Mouse (Mus musculus) stomach, embryonic 16.5 days (tissue): ENCODE results near the gene Ptger1. TPM values are rescaled to one million over a fixed set of nuclear protein-coding genes. Genes with fewer than 3 reads are reported as not detected.
A peak's percentile ranks its signal among the peaks of the same experiment; 100 is the strongest.

Source experiments
- ATAC-seq: fragments of 200-750 bp; cut with Nextera tagmentation; 2 replicates; pipeline ENCODE4 v1.8.0; 2017; ENCODE audit warnings: moderate number of reproducible peaks, moderate TSS enrichment; ENCODE audit not compliant: insufficient read depth, low FRiP score
- H3K27ac ChIP-seq: fragments of 300-500 bp; sonication (generic); 2 replicates; pipeline ENCODE4 v1.5.1; 2014; ENCODE audit warnings: low read length
- H3K27me3 ChIP-seq: fragments of 300-500 bp; sonication (generic); 2 replicates; pipeline ENCODE4 v1.6.1; 2014; ENCODE audit warnings: low read length, control low read depth, mixed read lengths; ENCODE audit not compliant: control insufficient read depth, insufficient read depth
- H3K36me3 ChIP-seq: fragments of 300-500 bp; sonication (generic); 2 replicates; pipeline ENCODE4 v1.6.1; 2014; ENCODE audit warnings: low read length; ENCODE audit not compliant: control insufficient read depth, insufficient read depth
- H3K4me1 ChIP-seq: fragments of 300-500 bp; sonication (generic); 2 replicates; pipeline ENCODE4 v1.6.1; 2014; ENCODE audit warnings: low read length, control low read depth, mixed read lengths; ENCODE audit not compliant: control insufficient read depth, insufficient read depth
- H3K4me2 ChIP-seq: fragments of 300-500 bp; sonication (generic); 2 replicates; pipeline ENCODE4 v1.6.1; 2014; ENCODE audit warnings: low read depth, low read length, mixed read lengths
- H3K4me3 ChIP-seq: fragments of 300-500 bp; sonication (generic); replicated peaks from 2 replicates; pipeline ENCODE4 v1.5.1; 2014; ENCODE audit warnings: mild to moderate bottlenecking, low read length
- H3K9ac ChIP-seq: fragments of 300-500 bp; sonication (generic); 2 replicates; pipeline ENCODE4 v1.6.1; 2014; ENCODE audit warnings: low read length
- H3K9me3 ChIP-seq: fragments of 300-500 bp; sonication (generic); replicated peaks from 2 replicates; pipeline ENCODE4 v1.6.1; 2016; ENCODE audit warnings: low read length, control low read depth; ENCODE audit not compliant: control insufficient read depth
- WGBS: fragments of 180-500 bp; shearing (Covaris S2); extraction: QIAGEN DNeasy Blood & Tissue Kit; methylation state at CpG from one replicate; pipeline ENCODE4 v1.1.7; 2014; 5-methylcytosine and 5-hydroxymethylcytosine counted together
- polyA plus RNA-seq: library from polyadenylated mRNA; unstranded; fragments of >200 nt; fragmentation: Nextera tagmentation; extraction: Ambion mirVana; gene quantifications from 2 replicates; pipeline ENCODE4 v1.2.1, GENCODE M21; 2015

The Ptger1 gene
- 5.7 and 6.3 TPM in 2 replicates for polyA plus RNA-seq

DNA sequence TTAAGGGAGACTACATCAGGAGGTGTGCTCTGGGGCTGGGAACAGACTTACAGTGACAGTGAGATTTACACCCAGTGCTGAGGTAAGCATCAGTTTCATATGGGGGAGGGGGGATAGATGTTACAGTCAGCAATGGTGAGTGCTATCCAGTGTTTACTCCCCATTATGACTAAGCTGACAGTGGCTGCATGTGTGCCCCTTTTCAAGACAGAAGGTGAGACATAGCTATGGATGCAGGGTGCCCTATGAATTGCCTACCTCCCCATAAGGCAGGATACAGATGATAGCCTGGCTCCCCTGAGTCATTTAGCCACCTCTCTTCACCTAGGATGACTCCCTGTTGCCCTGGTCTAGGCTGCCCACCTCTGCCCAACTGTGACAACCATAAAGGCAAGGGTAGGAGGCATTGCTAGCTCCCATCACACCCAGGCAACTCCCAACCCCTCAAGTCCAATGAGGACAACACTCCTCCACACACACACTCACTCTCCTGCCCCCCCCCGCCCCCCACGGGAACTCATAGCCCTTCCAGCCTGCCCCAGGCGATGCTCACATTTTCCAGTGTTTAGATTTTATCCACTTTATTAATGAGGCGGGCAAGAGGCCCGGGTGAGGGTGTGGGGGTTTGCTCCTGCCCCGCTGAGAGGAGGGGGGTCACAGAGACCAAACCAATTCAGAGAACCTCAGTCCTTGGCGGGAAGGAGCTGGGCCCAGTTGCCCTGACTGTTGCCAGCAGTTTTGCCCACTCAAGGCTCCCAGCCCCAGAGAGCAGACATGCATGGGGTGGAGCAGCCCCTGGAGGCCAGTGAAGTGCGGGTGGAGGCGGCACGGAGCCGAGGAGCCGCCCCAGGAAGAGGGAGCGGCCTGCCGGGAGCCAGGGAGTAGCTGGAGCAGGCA lies at the start of gene Ptger1:
Gene Ptger1 (plus strand): TSS at position 710 of the 897 bp plus-strand sequence.
- WGBS = 13% methylated on average over 14 of the region's 14 CpGs
- H3K27ac ChIP-seq = peak within 1 kb of the TSS; percentile 91
- peaks cover 15% of the 10 kb centered on the region; the same call in 1 of the 2 replicates for H3K36me3 ChIP-seq
- H3K4me1 ChIP-seq = peaks cover 66% of the 10 kb centered on the region
- H3K27me3 ChIP-seq = no peaks in the 10 kb centered on the region
- peak; percentile 61 for ATAC-seq
- peak within 1 kb of the TSS; percentile 52 for H3K9ac ChIP-seq
- no peaks in the 10 kb centered on the region for H3K9me3 ChIP-seq
- H3K4me3 ChIP-seq = peak within 1 kb of the TSS; percentile 20
- H3K4me2 ChIP-seq = peak within 1 kb of the TSS; percentile 61

DNA sequence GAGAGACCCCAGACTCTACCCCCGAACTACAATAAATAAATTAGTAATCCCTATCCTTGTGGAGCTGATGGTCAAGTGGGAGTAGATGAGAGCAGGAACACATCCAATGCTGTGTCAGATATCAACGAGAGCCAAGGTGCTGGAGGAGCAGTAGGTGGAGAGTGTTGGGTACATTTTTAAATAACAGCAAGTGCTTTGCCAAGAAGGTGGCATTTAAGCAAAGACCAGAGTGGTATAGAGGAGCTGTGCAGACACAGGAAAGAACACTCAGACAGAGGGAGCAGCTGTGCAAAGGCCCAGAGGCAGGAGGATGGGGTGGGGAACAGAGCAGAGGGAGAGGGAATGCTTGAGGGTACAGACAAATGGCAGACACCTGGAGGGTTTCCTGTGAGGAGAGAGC lies 49.4 kb upstream of the Ptger1 start:
- Histone ChIP-seq H3K4me3 (no peak overlapping the region), H3K27me3 (no peaks in the 10 kb centered on the region), H3K9ac (no peak overlapping the region), H3K4me2 (no peak overlapping the region), H3K9me3 (no peaks in the 10 kb centered on the region), H3K27ac (no peak overlapping the region), H3K4me1 (no peaks in the 10 kb centered on the region), H3K36me3 (peaks cover 4% of the 10 kb centered on the region; the same call in 1 of the 2 replicates)
- WGBS = 75% methylated on average over 2 of the region's 2 CpGs
- no peak for ATAC-seq

DNA sequence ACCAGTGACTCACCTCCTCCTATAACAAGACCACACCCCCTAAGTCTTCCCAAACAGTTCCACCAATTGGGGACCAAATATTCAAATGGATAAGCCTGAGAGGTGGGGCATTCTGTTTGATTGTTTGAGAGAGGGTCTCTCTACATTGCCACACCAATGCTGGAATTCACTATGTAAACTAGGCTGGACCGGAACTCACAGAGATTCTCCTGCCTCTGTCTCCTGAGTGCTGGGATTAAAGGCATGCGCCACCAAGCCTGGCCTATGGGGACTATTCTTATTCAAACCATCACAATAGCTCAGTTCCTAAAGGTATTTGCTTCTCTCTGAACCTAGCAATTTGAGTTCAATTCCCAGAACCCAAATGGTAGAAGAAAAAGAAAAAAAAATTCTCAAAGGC lies 47.9 kb upstream of the Ptger1 start:
- Histone ChIP-seq H3K27me3 (no peaks in the 10 kb centered on the region), H3K4me1 (no peaks in the 10 kb centered on the region), H3K4me3 (no peak overlapping the region), H3K4me2 (no peak overlapping the region), H3K9me3 (no peaks in the 10 kb centered on the region), H3K9ac (no peak overlapping the region), H3K27ac (no peak overlapping the region), H3K36me3 (no peaks in the 10 kb centered on the region)
- WGBS = 94% methylated on average over 2 of the region's 2 CpGs
- no peak for ATAC-seq

DNA sequence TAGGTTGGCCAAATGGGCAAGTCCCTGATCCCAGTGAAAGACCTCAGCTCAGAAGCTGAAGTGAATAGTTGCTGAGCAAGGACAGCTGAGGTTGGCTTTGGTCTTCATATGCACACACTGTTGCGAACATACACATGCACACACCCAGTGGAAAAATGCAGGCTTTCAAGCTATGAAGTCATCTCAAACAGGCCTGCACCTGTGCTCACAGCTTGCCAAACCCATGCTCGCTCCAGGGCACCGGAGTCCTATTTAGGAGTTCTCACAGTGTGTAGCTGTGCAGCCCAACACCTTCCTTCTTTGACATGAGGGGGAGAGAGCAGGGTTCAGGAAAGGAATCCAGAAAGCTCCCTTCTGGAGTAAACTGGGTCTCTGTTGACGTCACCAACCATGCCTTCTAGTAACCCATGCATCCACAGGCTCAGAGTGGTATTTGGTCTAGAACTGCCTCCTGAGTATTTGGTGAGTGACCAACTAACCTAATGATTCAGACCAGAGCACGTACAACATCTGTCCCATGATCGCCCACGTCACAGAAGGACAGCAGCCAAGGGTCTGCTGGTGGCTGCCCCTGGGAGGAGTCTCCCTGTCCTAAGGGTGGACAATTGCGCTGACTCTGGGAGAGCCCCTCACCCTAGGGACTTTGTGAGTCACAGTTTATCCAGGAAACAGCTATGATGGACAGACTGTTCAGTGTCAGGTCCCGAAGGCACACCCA lies 46.8 kb upstream of the Ptger1 start:
- Histone ChIP-seq H3K4me2 (no peak overlapping the region), H3K9ac (no peak overlapping the region), H3K27ac (peak overlapping the region; percentile 78), H3K36me3 (no peaks in the 10 kb centered on the region), H3K9me3 (no peaks in the 10 kb centered on the region), H3K4me3 (no peak overlapping the region), H3K27me3 (no peaks in the 10 kb centered on the region), H3K4me1 (no peaks in the 10 kb centered on the region)
- 68% methylated on average over 9 of the region's 9 CpGs for WGBS
- ATAC-seq = peak; percentile 81; the same call in 1 of the 2 replicates

DNA sequence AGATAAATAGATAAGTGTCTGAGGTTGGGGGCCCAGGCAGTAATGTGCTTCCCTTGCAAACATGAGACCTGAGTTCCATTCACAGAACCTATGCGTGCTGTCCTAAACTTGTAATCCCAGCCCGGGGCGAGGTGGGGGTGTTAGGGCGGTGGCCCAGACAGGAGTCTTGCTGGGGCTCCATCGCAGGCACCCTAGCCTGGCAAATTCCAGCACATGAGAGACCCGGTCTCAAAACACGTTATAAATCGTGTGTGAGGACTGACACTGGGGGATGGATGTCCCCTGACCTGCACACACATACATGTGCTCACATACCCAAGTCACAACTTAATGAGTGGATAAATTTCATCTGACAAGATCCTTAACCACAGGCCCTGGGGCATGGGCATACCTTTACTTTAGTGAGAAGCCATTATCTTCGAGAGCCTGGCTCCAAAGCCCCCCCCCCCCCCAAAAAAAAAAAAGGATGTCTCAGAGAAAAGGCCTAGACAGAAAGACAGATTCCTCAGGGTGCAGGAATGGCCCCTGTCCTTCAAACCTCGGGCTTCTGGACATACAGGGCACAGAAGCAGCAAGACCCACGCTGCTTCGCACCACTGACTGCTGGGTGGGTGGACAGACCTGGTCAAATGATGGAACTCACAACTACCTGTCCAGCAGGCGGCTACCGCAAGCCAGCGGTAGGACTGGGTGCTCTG lies 44.6 kb upstream of the Ptger1 start:
- no peak overlapping the region for H3K27ac ChIP-seq
- WGBS = 52% methylated on average over 15 of the region's 15 CpGs
- H3K27me3 ChIP-seq = no peaks in the 10 kb centered on the region
- ATAC-seq = no peak
- peak overlapping the region; percentile 72 for H3K4me2 ChIP-seq
- H3K9me3 ChIP-seq = no peaks in the 10 kb centered on the region
- no peaks in the 10 kb centered on the region for H3K36me3 ChIP-seq
- H3K9ac ChIP-seq = peak overlapping the region; percentile 69
- peak overlapping the region; percentile 42 for H3K4me3 ChIP-seq
- no peaks in the 10 kb centered on the region for H3K4me1 ChIP-seq

DNA sequence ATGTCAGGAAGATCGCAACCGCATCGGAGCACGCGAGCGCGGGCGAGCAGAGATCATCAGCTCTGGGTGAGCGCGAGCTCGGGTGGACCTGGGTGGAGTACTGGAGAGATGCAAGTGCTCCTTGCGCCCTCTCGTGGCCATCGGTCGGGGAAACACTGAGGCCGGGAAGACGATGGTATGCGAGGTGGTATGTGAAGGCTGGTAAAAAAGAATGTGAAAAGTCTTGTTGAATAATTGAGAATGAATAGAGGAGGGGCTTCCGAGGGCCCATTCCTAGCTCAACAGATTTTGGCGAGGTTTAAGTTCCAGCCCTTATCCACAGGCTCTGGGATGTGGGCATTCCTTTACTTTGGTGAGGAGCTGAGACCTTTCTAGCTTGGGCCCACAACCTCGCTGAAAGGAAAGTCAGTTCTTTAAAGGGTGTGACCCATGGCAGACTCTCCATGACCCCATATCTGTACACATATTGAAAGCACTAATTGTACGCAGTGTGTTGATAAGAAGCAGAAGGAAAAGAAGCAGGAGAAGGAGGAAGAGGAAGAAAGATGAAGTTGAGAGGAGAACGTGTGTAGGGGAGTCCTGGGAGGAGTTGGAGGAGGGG lies 44.0 kb upstream of the Ptger1 start:
- H3K27me3 ChIP-seq = no peaks in the 10 kb centered on the region
- peak; percentile 89 for ATAC-seq

DNA sequence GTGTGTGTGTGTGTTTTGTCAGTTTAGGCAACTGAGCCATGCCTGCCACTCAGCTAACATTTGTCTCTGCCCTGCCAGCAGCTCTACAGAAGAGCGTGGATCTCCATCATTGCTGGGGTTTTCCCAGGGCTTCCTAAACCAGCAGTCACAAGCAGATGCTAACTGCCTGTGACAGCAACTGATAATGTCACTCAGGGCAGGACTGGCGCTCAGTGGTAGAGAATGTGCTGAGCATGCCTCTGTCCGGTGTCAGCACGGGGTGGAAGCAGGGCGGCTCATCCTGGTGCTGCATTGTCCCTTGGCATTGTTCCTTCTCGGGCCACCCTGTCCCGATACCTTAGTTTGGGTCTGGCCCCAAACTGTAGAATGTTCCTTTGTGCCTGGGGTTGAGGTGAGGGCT lies 42.9 kb upstream of the Ptger1 start:
- H3K27me3 ChIP-seq = no peaks in the 10 kb centered on the region
- no peak for ATAC-seq
- H3K4me1 ChIP-seq = no peaks in the 10 kb centered on the region
- H3K36me3 ChIP-seq = no peaks in the 10 kb centered on the region
- 90% methylated on average over 7 of the region's 7 CpGs for WGBS
- no peak overlapping the region for H3K4me3 ChIP-seq
- H3K9ac ChIP-seq = no peak overlapping the region
- H3K4me2 ChIP-seq = no peak overlapping the region
- no peak overlapping the region for H3K27ac ChIP-seq
- H3K9me3 ChIP-seq = no peaks in the 10 kb centered on the region

More for the DNA sequence above, 44.0 kb upstream of the Ptger1 start:
- Histone ChIP-seq H3K27ac (no peak overlapping the region), H3K4me1 (no peaks in the 10 kb centered on the region), H3K36me3 (no peaks in the 10 kb centered on the region), H3K4me2 (peak overlapping the region; percentile 72), H3K9me3 (no peaks in the 10 kb centered on the region), H3K4me3 (peak overlapping the region; percentile 42), H3K9ac (peak overlapping the region; percentile 69)
- 6% methylated on average over 23 of the region's 23 CpGs for WGBS

DNA sequence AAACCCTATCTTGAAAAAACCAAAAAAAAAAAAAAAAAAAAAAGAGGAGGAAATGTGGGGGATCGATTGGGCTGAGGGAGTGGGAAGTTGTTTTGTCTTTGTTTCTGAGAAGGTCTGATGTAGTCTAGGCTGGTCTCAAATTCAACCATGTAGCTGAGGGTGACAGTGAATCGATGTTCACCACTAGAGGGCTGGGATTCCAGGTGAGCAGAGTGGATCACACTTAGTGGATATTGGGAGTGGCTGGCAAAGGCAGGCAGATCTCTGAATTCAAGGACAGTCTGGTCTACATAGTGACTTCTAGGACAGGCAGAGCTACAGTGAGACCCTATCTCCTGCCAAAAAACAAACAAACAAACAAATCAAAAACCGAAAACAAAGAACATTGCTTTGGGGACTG lies 41.7 kb upstream of the Ptger1 start:
- H3K36me3 ChIP-seq = no peaks in the 10 kb centered on the region
- no peak overlapping the region for H3K4me3 ChIP-seq
- H3K27ac ChIP-seq = no peak overlapping the region
- no peaks in the 10 kb centered on the region for H3K9me3 ChIP-seq
- no peak overlapping the region for H3K9ac ChIP-seq
- no peak for ATAC-seq
- WGBS = 37% methylated on average over 3 of the region's 3 CpGs
- no peak overlapping the region for H3K4me2 ChIP-seq
- H3K27me3 ChIP-seq = no peaks in the 10 kb centered on the region
- no peaks in the 10 kb centered on the region for H3K4me1 ChIP-seq
